Mouse (Mus musculus): ENCODE results near the gene Stambpl1. TPM values are rescaled to one million over a fixed set of nuclear protein-coding genes. Genes with fewer than 3 reads are reported as not detected.

Gene Stambpl1
- polyA plus RNA-seq, 1 experiment = 2.8 TPM

- H3K27ac ChIP-seq (ENCODE audit: insufficient read depth, low read length) = no peak overlapping the region
Measured at GRCm38 (mm10) chr19:34179136-34179535, 12.9 kb upstream of the Stambpl1 start.

GRCm38 (mm10) chr19:34180316-34180715 lies 11.7 kb upstream of the Stambpl1 start:
- TF ChIP-seq POLR2A (IDR thresholded peaks at IDR 0.05; ENCODE audit: insufficient read depth, low read length) (no peak), EP300 (IDR thresholded peaks at IDR 0.05; ENCODE audit: insufficient read depth, low read depth, low read length) (no peak), CTCF (IDR thresholded peaks at IDR 0.05; ENCODE audit: low read depth, low read length) (no peak)

More at GRCm38 (mm10) chr19:34179136-34179535, 12.9 kb upstream of the Stambpl1 start:
- Histone ChIP-seq H3K9ac (ENCODE audit: low read depth, poor library complexity, severe bottlenecking) (no peak overlapping the region), H3K27me3 (ENCODE audit: control insufficient read depth, insufficient read depth, low read length, poor library complexity, severe bottlenecking) (no peaks in the 10 kb centered on the region), H3K4me3 (ENCODE audit: low read depth, low read length) (no peak overlapping the region), H3K36me3 (ENCODE audit: control insufficient read depth, insufficient read depth, low read length, poor library complexity, severe bottlenecking) (no peaks in the 10 kb centered on the region), H3K9me3 (replicated peaks; ENCODE audit: control insufficient read depth, insufficient read depth, low read length, poor library complexity, severe bottlenecking) (no peaks in the 10 kb centered on the region), H3K4me1 (ENCODE audit: control insufficient read depth, insufficient read depth, low read length) (no peaks in the 10 kb centered on the region)
- TF ChIP-seq POLR2A (IDR thresholded peaks at IDR 0.05; ENCODE audit: insufficient read depth, low read length) = no peak
- TF ChIP-seq EP300 (IDR thresholded peaks at IDR 0.05; ENCODE audit: insufficient read depth, low read depth, low read length) = no peak
- TF ChIP-seq CTCF (IDR thresholded peaks at IDR 0.05; ENCODE audit: low read depth, low read length) = no peak

DNA sequence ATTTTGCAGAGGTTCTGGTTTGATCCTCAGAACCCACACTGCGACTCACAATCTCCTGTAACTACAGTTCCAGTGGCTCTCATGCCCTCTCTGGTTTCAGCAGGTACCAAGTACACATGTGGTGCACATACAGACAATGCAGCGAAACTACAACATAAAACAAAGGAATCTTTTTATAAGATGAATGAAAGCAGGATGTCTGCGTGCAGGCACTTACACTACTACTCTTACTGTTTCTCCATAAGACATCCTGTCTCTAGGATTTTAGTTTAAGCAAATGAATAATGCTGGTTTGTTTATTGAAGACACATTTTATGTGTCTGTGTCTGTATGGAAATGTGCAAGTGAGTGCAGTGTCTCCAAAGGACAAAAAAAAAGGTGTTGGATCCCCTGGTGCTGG lies 10.8 kb upstream of the Stambpl1 start:
- Histone ChIP-seq H3K27me3 (ENCODE audit: control insufficient read depth, insufficient read depth, low read length, poor library complexity, severe bottlenecking) (no peaks in the 10 kb centered on the region), H3K9ac (ENCODE audit: low read depth, poor library complexity, severe bottlenecking) (no peak overlapping the region), H3K36me3 (ENCODE audit: control insufficient read depth, insufficient read depth, low read length, poor library complexity, severe bottlenecking) (no peaks in the 10 kb centered on the region), H3K4me3 (ENCODE audit: low read depth, low read length) (no peak overlapping the region), H3K27ac (ENCODE audit: insufficient read depth, low read length) (no peak overlapping the region), H3K4me1 (ENCODE audit: control insufficient read depth, insufficient read depth, low read length) (no peaks in the 10 kb centered on the region), H3K9me3 (replicated peaks; ENCODE audit: control insufficient read depth, insufficient read depth, low read length, poor library complexity, severe bottlenecking) (no peaks in the 10 kb centered on the region)
- TF ChIP-seq POLR2A (IDR thresholded peaks at IDR 0.05; ENCODE audit: insufficient read depth, low read length) (no peak), EP300 (IDR thresholded peaks at IDR 0.05; ENCODE audit: insufficient read depth, low read depth, low read length) (no peak), CTCF (IDR thresholded peaks at IDR 0.05; ENCODE audit: low read depth, low read length) (no peak)

More at GRCm38 (mm10) chr19:34180316-34180715, 11.7 kb upstream of the Stambpl1 start:
- no peak overlapping the region for H3K27ac ChIP-seq (ENCODE audit: insufficient read depth, low read length)
- H3K9me3 ChIP-seq (replicated peaks; ENCODE audit: control insufficient read depth, insufficient read depth, low read length, poor library complexity, severe bottlenecking) = no peaks in the 10 kb centered on the region
- H3K9ac ChIP-seq (ENCODE audit: low read depth, poor library complexity, severe bottlenecking) = no peak overlapping the region
- H3K27me3 ChIP-seq (ENCODE audit: control insufficient read depth, insufficient read depth, low read length, poor library complexity, severe bottlenecking) = no peaks in the 10 kb centered on the region
- H3K4me3 ChIP-seq (ENCODE audit: low read depth, low read length) = no peak overlapping the region
- no peaks in the 10 kb centered on the region for H3K4me1 ChIP-seq (ENCODE audit: control insufficient read depth, insufficient read depth, low read length)
- H3K36me3 ChIP-seq (ENCODE audit: control insufficient read depth, insufficient read depth, low read length, poor library complexity, severe bottlenecking) = no peaks in the 10 kb centered on the region

- Histone ChIP-seq H3K36me3 (ENCODE audit: control insufficient read depth, insufficient read depth, low read length, poor library complexity, severe bottlenecking) (no peaks in the 10 kb centered on the region), H3K4me3 (ENCODE audit: low read depth, low read length) (no peak overlapping the region), H3K9ac (ENCODE audit: low read depth, poor library complexity, severe bottlenecking) (no peak overlapping the region), H3K27me3 (ENCODE audit: control insufficient read depth, insufficient read depth, low read length, poor library complexity, severe bottlenecking) (no peaks in the 10 kb centered on the region), H3K9me3 (replicated peaks; ENCODE audit: control insufficient read depth, insufficient read depth, low read length, poor library complexity, severe bottlenecking) (no peaks in the 10 kb centered on the region), H3K27ac (ENCODE audit: insufficient read depth, low read length) (no peak overlapping the region), H3K4me1 (ENCODE audit: control insufficient read depth, insufficient read depth, low read length) (no peaks in the 10 kb centered on the region)
- TF ChIP-seq CTCF (IDR thresholded peaks at IDR 0.05; ENCODE audit: low read depth, low read length) (no peak), EP300 (IDR thresholded peaks at IDR 0.05; ENCODE audit: insufficient read depth, low read depth, low read length) (no peak), POLR2A (IDR thresholded peaks at IDR 0.05; ENCODE audit: insufficient read depth, low read length) (no peak)
Measured at GRCm38 (mm10) chr19:34182490-34182889, 9.5 kb upstream of the Stambpl1 start.

GRCm38 (mm10) chr19:34186845-34187244 lies 5.2 kb upstream of the Stambpl1 start:
- H3K27me3 ChIP-seq (ENCODE audit: control insufficient read depth, insufficient read depth, low read length, poor library complexity, severe bottlenecking) = no peaks in the 10 kb centered on the region
- no peak overlapping the region for H3K4me3 ChIP-seq (ENCODE audit: low read depth, low read length)
- H3K27ac ChIP-seq (ENCODE audit: insufficient read depth, low read length) = no peak overlapping the region
- no peaks in the 10 kb centered on the region for H3K9me3 ChIP-seq (replicated peaks; ENCODE audit: control insufficient read depth, insufficient read depth, low read length, poor library complexity, severe bottlenecking)
- H3K4me1 ChIP-seq (ENCODE audit: control insufficient read depth, insufficient read depth, low read length) = no peaks in the 10 kb centered on the region
- TF ChIP-seq POLR2A (IDR thresholded peaks at IDR 0.05; ENCODE audit: insufficient read depth, low read length) (no peak), CTCF (IDR thresholded peaks at IDR 0.05; ENCODE audit: low read depth, low read length) (no peak), EP300 (IDR thresholded peaks at IDR 0.05; ENCODE audit: insufficient read depth, low read depth, low read length) (no peak)
- H3K9ac ChIP-seq (ENCODE audit: low read depth, poor library complexity, severe bottlenecking) = no peak overlapping the region
- H3K36me3 ChIP-seq (ENCODE audit: control insufficient read depth, insufficient read depth, low read length, poor library complexity, severe bottlenecking) = no peaks in the 10 kb centered on the region

GRCm38 (mm10) chr19:34191645-34192007 lies 403 bp upstream of the Stambpl1 start:
- Histone ChIP-seq H3K9ac (ENCODE audit: low read depth, poor library complexity, severe bottlenecking) (no peak overlapping the region), H3K4me1 (ENCODE audit: control insufficient read depth, insufficient read depth, low read length) (peaks cover 2% of the 10 kb centered on the region), H3K9me3 (replicated peaks; ENCODE audit: control insufficient read depth, insufficient read depth, low read length, poor library complexity, severe bottlenecking) (no peaks in the 10 kb centered on the region), H3K4me3 (ENCODE audit: low read depth, low read length) (peak overlapping the region; percentile 11; the same call in 1 of the 2 replicates), H3K36me3 (ENCODE audit: control insufficient read depth, insufficient read depth, low read length, poor library complexity, severe bottlenecking) (no peaks in the 10 kb centered on the region), H3K27ac (ENCODE audit: insufficient read depth, low read length) (no peak overlapping the region), H3K27me3 (ENCODE audit: control insufficient read depth, insufficient read depth, low read length, poor library complexity, severe bottlenecking) (no peaks in the 10 kb centered on the region)
- TF ChIP-seq POLR2A (IDR thresholded peaks at IDR 0.05; ENCODE audit: insufficient read depth, low read length) = no peak
- no peak for TF ChIP-seq EP300 (IDR thresholded peaks at IDR 0.05; ENCODE audit: insufficient read depth, low read depth, low read length)
- TF ChIP-seq CTCF (IDR thresholded peaks at IDR 0.05; ENCODE audit: low read depth, low read length) = no peak
